Mouse (Mus musculus) midbrain, embryonic 15.5 days (tissue): ENCODE results near the gene Rbm8a. TPM values are rescaled to one million over a fixed set of nuclear protein-coding genes. Genes with fewer than 3 reads are reported as not detected.
A peak's percentile ranks its signal among the peaks of the same experiment; 100 is the strongest.

Experiments
- ATAC-seq: fragments of 200-750 bp; cut with Nextera tagmentation; replicated peaks from 2 replicates; pipeline ENCODE4 v1.8.0; 2017; ENCODE audit warnings: moderate TSS enrichment
- H3K27ac ChIP-seq: fragments of 300-500 bp; sonication (generic); 2 replicates; pipeline ENCODE4 v1.5.1; 2015; ENCODE audit warnings: mild to moderate bottlenecking, inconsistent platforms
- H3K27me3 ChIP-seq: fragments of 300-500 bp; sonication (generic); replicated peaks from 2 replicates; pipeline ENCODE4 v1.6.1; 2015; ENCODE audit warnings: inconsistent platforms
- H3K36me3 ChIP-seq: fragments of 300-500 bp; sonication (generic); replicated peaks from 2 replicates; pipeline ENCODE4 v1.6.1; 2015; ENCODE audit warnings: inconsistent platforms
- H3K4me1 ChIP-seq: fragments of 300-500 bp; sonication (generic); 2 replicates; pipeline ENCODE4 v1.6.1; 2015; ENCODE audit warnings: inconsistent platforms
- H3K4me2 ChIP-seq: fragments of 300-500 bp; sonication (generic); 2 replicates; pipeline ENCODE4 v1.6.1; 2015; ENCODE audit warnings: inconsistent platforms, mild to moderate bottlenecking, moderate library complexity
- H3K4me3 ChIP-seq: fragments of 300-500 bp; sonication (generic); 2 replicates; pipeline ENCODE4 v1.5.1; 2015; ENCODE audit warnings: mild to moderate bottlenecking, inconsistent platforms
- H3K9ac ChIP-seq: fragments of 300-500 bp; sonication (generic); 2 replicates; pipeline ENCODE4 v1.6.1; 2015; ENCODE audit warnings: mild to moderate bottlenecking, inconsistent platforms
- H3K9me3 ChIP-seq: fragments of 300-500 bp; sonication (generic); 2 replicates; pipeline ENCODE4 v1.6.1; 2016; ENCODE audit warnings: inconsistent platforms
- WGBS: fragments of 180-500 bp; shearing (Covaris S2); methylation state at CpG from one replicate; pipeline ENCODE4 v1.1.7; 2015; ENCODE audit warnings: mixed read lengths; 5-methylcytosine and 5-hydroxymethylcytosine counted together
- polyA plus RNA-seq: library from polyadenylated mRNA; unstranded; fragments of >200 nt; fragmentation: Nextera tagmentation; extraction: Ambion mirVana; gene quantifications from 2 replicates; pipeline ENCODE4 v1.2.1, GENCODE M21; 2015

Gene Rbm8a
- polyA plus RNA-seq, 1 experiment from 2014 or later, result 127 TPM

DNA sequence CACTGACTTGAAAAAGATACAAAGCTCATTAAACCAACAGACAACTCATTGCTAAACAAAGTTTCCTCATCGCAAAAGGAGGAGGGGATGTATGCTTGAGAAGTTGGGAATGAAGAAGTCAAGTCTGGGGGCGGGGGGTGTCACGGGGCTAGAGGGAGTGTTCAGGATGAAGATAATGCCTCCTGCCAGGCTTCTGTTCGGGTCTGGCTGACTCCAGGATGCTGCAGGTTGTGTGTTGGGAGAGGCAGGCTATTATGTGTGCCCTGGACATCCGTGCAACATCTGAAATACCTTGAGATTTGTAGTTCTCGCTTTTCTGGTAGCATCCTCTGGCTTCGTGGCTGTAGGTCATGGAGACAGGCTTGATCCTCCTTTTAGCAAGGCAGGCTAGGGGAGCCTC lies 48.7 kb downstream of the Rbm8a start:
- WGBS, result 58% methylated on average over 7 of the region's 7 CpGs
- Histone ChIP-seq H3K27me3 (no peaks in the 10 kb centered on the region), H3K27ac (no peak overlapping the region), H3K4me1 (0 out of 2 replicates have a peak, but pooled peaks cover 10% of the 10 kb centered on the region), H3K4me3 (no peak overlapping the region), H3K4me2 (no peak overlapping the region), H3K36me3 (no peaks in the 10 kb centered on the region), H3K9ac (no peak overlapping the region), H3K9me3 (no peaks in the 10 kb centered on the region)
- ATAC-seq, result no peak

DNA sequence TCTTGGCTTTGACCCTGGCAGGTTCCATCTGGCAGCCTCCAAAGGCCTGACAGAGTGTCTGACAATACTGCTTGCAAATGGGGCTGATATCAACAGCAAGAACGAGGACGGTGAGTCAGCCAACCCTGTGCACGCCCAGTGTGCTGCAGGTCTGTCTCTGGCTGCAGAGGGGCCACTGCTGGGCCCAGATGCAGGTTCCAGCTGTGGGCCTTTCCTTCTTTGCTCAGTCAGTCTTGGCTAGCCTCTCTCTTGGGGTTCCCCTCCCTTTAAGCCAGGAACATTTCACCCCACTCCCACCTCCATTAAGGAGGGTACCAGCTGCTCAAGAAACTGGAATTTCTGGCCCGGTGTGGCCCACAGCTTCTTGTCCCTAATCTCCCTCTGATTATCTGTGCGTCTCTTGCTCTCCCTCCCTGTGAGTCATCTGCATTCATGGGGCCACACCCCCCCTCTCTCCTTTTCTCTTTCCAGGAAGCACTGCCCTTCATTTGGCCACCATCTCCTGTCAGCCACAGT lies 49.5 kb downstream of the Rbm8a start:
- Histone ChIP-seq H3K9ac (no peak overlapping the region), H3K27me3 (no peaks in the 10 kb centered on the region), H3K36me3 (no peaks in the 10 kb centered on the region), H3K4me1 (0 out of 2 replicates have a peak, but pooled peaks cover 10% of the 10 kb centered on the region), H3K4me2 (no peak overlapping the region), H3K4me3 (no peak overlapping the region), H3K27ac (no peak overlapping the region), H3K9me3 (no peaks in the 10 kb centered on the region)
- WGBS, result 19% methylated on average over 5 of the region's 5 CpGs
- no peak for ATAC-seq

DNA sequence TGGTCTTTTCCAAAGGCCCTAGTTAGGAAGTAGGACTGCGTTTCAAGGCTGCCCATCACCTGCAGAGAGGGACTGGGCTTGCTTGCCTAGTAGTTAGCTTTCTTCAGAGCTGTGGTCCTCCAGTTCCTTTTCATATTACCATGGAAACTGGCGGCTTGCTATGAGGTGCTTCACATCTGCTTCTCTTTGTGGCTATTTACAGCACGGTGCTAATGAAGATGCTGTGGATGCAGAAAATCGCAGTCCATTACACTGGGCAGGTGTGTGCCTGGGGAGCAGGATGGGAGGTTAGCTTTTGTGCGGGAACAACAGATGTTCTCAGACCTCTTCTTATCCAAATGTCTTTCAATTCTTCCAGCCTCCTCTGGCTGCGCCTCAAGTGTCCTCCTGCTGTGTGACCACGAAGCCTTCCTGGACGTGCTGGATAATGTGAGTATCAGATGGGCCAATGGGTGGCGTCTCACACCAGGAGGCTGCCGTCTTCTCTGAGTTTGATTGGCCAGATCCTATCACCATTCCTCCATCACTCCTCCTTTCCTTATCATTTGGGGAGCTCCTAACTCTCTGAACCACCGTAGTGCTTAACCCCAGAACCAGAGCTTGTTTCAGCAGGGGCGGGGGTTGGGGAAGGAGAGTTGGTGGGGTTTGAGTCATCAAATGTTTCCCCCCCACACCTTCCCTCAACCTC lies 50.7 kb downstream of the Rbm8a start:
- H3K27me3 ChIP-seq, result no peaks in the 10 kb centered on the region
- H3K9ac ChIP-seq, result no peak overlapping the region
- no peak overlapping the region for H3K4me3 ChIP-seq
- 17% methylated on average over 12 of the region's 12 CpGs for WGBS
- no peaks in the 10 kb centered on the region for H3K9me3 ChIP-seq
- H3K27ac ChIP-seq, result no peak overlapping the region
- ATAC-seq, result peak; percentile 63
- no peaks in the 10 kb centered on the region for H3K36me3 ChIP-seq
- 0 out of 2 replicates have a peak overlapping the region, but pooled peaks have one; percentile 1 for H3K4me2 ChIP-seq
- 0 out of 2 replicates have a peak, but pooled peaks cover 10% of the 10 kb centered on the region for H3K4me1 ChIP-seq

Other genes starting within 250 kb of the Rbm8a start
- not detected in 2 replicates for gene BC107364, start 177.6 kb upstream of the Rbm8a start, polyA plus RNA-seq
- 1.2 and 1.4 TPM in 2 replicates for gene Hfe2, start 104.8 kb upstream of the Rbm8a start, polyA plus RNA-seq
- gene Txnip, start 72.0 kb upstream of the Rbm8a start, polyA plus RNA-seq, result 52.0 TPM in 2 replicates
- gene Gm16253, start 52.9 kb upstream of the Rbm8a start, polyA plus RNA-seq, result 1.1 and 2.1 TPM in 2 replicates
- 35.7 and 36.9 TPM in 2 replicates for gene Polr3gl, start 35.8 kb upstream of the Rbm8a start, polyA plus RNA-seq
- 15.0 and 16.7 TPM in 2 replicates for gene Ankrd34a, start 33.3 kb upstream of the Rbm8a start, polyA plus RNA-seq
- gene Lix1l, start 28.8 kb upstream of the Rbm8a start, polyA plus RNA-seq, result 3.9 and 4.5 TPM in 2 replicates
- gene Pex11b, start 5.4 kb downstream of the Rbm8a start, polyA plus RNA-seq, result 58.7 and 58.8 TPM in 2 replicates
- gene Gm42957, start 5.5 kb downstream of the Rbm8a start, polyA plus RNA-seq, result 0.11 and 0.34 TPM in 2 replicates
- 1.5 and 1.6 TPM in 2 replicates for gene Itga10, start 15.7 kb downstream of the Rbm8a start, polyA plus RNA-seq
- 2.1 TPM in 2 replicates for gene Ankrd35, start 40.2 kb downstream of the Rbm8a start, polyA plus RNA-seq
- 37.8 and 38.7 TPM in 2 replicates for gene Pias3, start 66.5 kb downstream of the Rbm8a start, polyA plus RNA-seq
- 13.5 and 15.4 TPM in 2 replicates for gene Nudt17, start 78.6 kb downstream of the Rbm8a start, polyA plus RNA-seq
- 33.7 and 33.8 TPM in 2 replicates for gene Polr3c, start 97.7 kb downstream of the Rbm8a start, polyA plus RNA-seq
- 67.1 and 73.4 TPM in 2 replicates for gene Rnf115, start 97.7 kb downstream of the Rbm8a start, polyA plus RNA-seq
- 0.17 and 0.36 TPM in 2 replicates for gene Pdzk1, start 199.4 kb downstream of the Rbm8a start, polyA plus RNA-seq
- gene Cd160, start 199.4 kb downstream of the Rbm8a start, polyA plus RNA-seq, result 0.19 and 0.22 TPM in 2 replicates